Comparison of ENCODE assay signal across 14 mouse cellular contexts in genomic region chr13:75930660-75931059, GRCm38 (mm10). TPM values are rescaled to one million over a fixed set of nuclear protein-coding genes. Genes with fewer than 3 reads are reported as not detected.
DNase-seq lines count a peak whose midpoint lies in the region; ATAC-seq and TF ChIP-seq lines count a peak whose summit lies in the region.
"Had no signal": no experiment of that assay in that cellular context is flagged by ENCODE, and none has a peak within 500 bp of the region (broad histone marks: within the 10 kb centered on the region; RNA-seq: fewer than 3 reads in every experiment).

No protein-coding gene starts in this region.

- H3K4me2 ChIP-seq in heart, embryonic 11.5 days: no peak overlapping the region
- H3K4me2 ChIP-seq in kidney, embryonic 15.5 days: no peak overlapping the region
- no peak overlapping the region for H3K4me2 ChIP-seq in neural tube, embryonic 13.5 days
- no peak overlapping the region for H3K4me2 ChIP-seq in neural tube, embryonic 14.5 days (ENCODE audit: low read depth, low read length)
- H3K4me2 ChIP-seq: limb, embryonic 12.5 days had no signal

- H3K27me3 ChIP-seq in heart, embryonic 11.5 days (ENCODE audit: control insufficient read depth, insufficient read depth, low read length): no peaks in the 10 kb centered on the region
- no peaks in the 10 kb centered on the region for H3K27me3 ChIP-seq in kidney, embryonic 15.5 days
- no peaks in the 10 kb centered on the region for H3K27me3 ChIP-seq in neural tube, embryonic 13.5 days
- no peaks in the 10 kb centered on the region for H3K27me3 ChIP-seq in neural tube, embryonic 14.5 days (ENCODE audit: control insufficient read depth, insufficient read depth, low read length)
- H3K27me3 ChIP-seq: limb, embryonic 12.5 days had no signal

- H3K27ac ChIP-seq in heart, embryonic 11.5 days (ENCODE audit: low read depth, low read length): no peak overlapping the region
- peak overlapping the region; percentile 76 for H3K27ac ChIP-seq in kidney, embryonic 15.5 days
- H3K27ac ChIP-seq in neural tube, embryonic 13.5 days (replicated peaks): no peak overlapping the region
- H3K27ac ChIP-seq in neural tube, embryonic 14.5 days (ENCODE audit: low read depth, low read length): no peak overlapping the region
- H3K27ac ChIP-seq in gastrocnemius, adult 2 months: no peak overlapping the region
- H3K27ac ChIP-seq: limb, embryonic 12.5 days; macrophage had no signal

- 60% methylated on average over 2 of the region's 2 CpGs for WGBS in heart, embryonic 11.5 days (ENCODE audit: insufficient replicate concordance)
- 58% methylated on average over 2 of the region's 2 CpGs for WGBS in kidney, embryonic 15.5 days
- 77% methylated on average over 2 of the region's 2 CpGs for WGBS in neural tube, embryonic 13.5 days
- 78% methylated on average over 2 of the region's 2 CpGs for WGBS in neural tube, embryonic 14.5 days

- no peak overlapping the region for H3K4me3 ChIP-seq in heart, embryonic 11.5 days (ENCODE audit: low read depth, low read length)
- H3K4me3 ChIP-seq in kidney, embryonic 15.5 days (replicated peaks): no peak overlapping the region
- H3K4me3 ChIP-seq in neural tube, embryonic 13.5 days: no peak overlapping the region
- H3K4me3 ChIP-seq in neural tube, embryonic 14.5 days (ENCODE audit: low read depth, low read length): no peak overlapping the region
- H3K4me3 ChIP-seq in gastrocnemius, adult 2 months: no peak overlapping the region
- H3K4me3 ChIP-seq: limb, embryonic 12.5 days had no signal

- H3K9ac ChIP-seq in heart, embryonic 11.5 days (ENCODE audit: low read depth, low read length): no peak overlapping the region
- H3K9ac ChIP-seq in kidney, embryonic 15.5 days: no peak overlapping the region
- H3K9ac ChIP-seq in neural tube, embryonic 13.5 days: no peak overlapping the region
- no peak overlapping the region for H3K9ac ChIP-seq in neural tube, embryonic 14.5 days (replicated peaks; ENCODE audit: low read depth, low read length)
- H3K9ac ChIP-seq: limb, embryonic 12.5 days had no signal

- TF ChIP-seq CTCF in gastrocnemius, adult 2 months (IDR thresholded peaks at IDR 0.05): no peak

- ATAC-seq in heart, embryonic 11.5 days (replicated peaks; ENCODE audit: insufficient number of reproducible peaks, low FRiP score, low TSS enrichment): peak; percentile 10; the same call in 1 of the 2 replicates
- 0 out of 2 replicates have a peak, but pooled peaks have one; percentile 13 for ATAC-seq in kidney, embryonic 15.5 days (replicated peaks; ENCODE audit: low FRiP score)
- ATAC-seq in neural tube, embryonic 13.5 days (ENCODE audit: low read depth): peak; percentile 40; the same call in 1 of the 2 replicates
- ATAC-seq in neural tube, embryonic 14.5 days (ENCODE audit: low read depth): peak; percentile 13; the same call in 1 of the 2 replicates

- no peaks in the 10 kb centered on the region for H3K9me3 ChIP-seq in heart, embryonic 11.5 days (replicated peaks; ENCODE audit: control insufficient read depth, low read length)
- no peaks in the 10 kb centered on the region for H3K9me3 ChIP-seq in kidney, embryonic 15.5 days (replicated peaks)
- no peaks in the 10 kb centered on the region for H3K9me3 ChIP-seq in neural tube, embryonic 13.5 days
- no peaks in the 10 kb centered on the region for H3K9me3 ChIP-seq in neural tube, embryonic 14.5 days (ENCODE audit: control insufficient read depth, low read length)
- H3K9me3 ChIP-seq: limb, embryonic 12.5 days had no signal

- H3K36me3 ChIP-seq in heart, embryonic 11.5 days (ENCODE audit: control insufficient read depth, insufficient read depth, low read length): peaks cover 3% of the 10 kb centered on the region; the same call in 1 of the 2 replicates
- H3K36me3 ChIP-seq in kidney, embryonic 15.5 days: peaks cover 34% of the 10 kb centered on the region
- H3K36me3 ChIP-seq in neural tube, embryonic 13.5 days: peaks cover 20% of the 10 kb centered on the region
- no peaks in the 10 kb centered on the region; the same call in 1 of the 2 replicates for H3K36me3 ChIP-seq in neural tube, embryonic 14.5 days (ENCODE audit: control insufficient read depth, insufficient read depth, low read length)

- H3K4me1 ChIP-seq in heart, embryonic 11.5 days (ENCODE audit: control insufficient read depth, insufficient read depth, low read length): no peaks in the 10 kb centered on the region
- H3K4me1 ChIP-seq in kidney, embryonic 15.5 days: peaks cover 18% of the 10 kb centered on the region
- peaks cover 11% of the 10 kb centered on the region for H3K4me1 ChIP-seq in neural tube, embryonic 13.5 days (replicated peaks)
- no peaks in the 10 kb centered on the region for H3K4me1 ChIP-seq in neural tube, embryonic 14.5 days (ENCODE audit: control insufficient read depth, insufficient read depth, low read length)

- intact Hi-C loops in gastrocnemius, adult 2 months (cut with DNase I): no loop called here

- DNase-seq in heart, adult 18-20 months: no peak
- no peak for DNase-seq in kidney, adult 9 months
- no peak for DNase-seq in neural tube, embryonic 10.5 days (ENCODE audit: extremely low spot score, low spot score)
- no peak for DNase-seq in gastrocnemius, adult 2 months

RNA-seq across cellular contexts. Expression of gene Rhobtb3, which starts 13.1 kb away (rescaled TPM):
- polyA plus RNA-seq in heart, embryonic 11.5 days (2014; fragmentation: Nextera tagmentation; extraction: Ambion mirVana): 27.4 and 29.3 TPM in 2 replicates
- 10 to 100 TPM; 11.0 to 11.3 TPM for total RNA-seq in heart, adult 18-20 months (2021)
- polyA plus RNA-seq in kidney, embryonic 15.5 days (2015; fragmentation: Nextera tagmentation; extraction: Ambion mirVana): 37.5 and 40.9 TPM in 2 replicates
- polyA plus RNA-seq in neural tube, embryonic 13.5 days (2015; fragmentation: Nextera tagmentation; extraction: Ambion mirVana): 27.2 and 29.1 TPM in 2 replicates
- polyA plus RNA-seq in neural tube, embryonic 14.5 days (2014; fragmentation: Nextera tagmentation; extraction: Ambion mirVana): 29.3 and 32.2 TPM in 2 replicates
- total RNA-seq in gastrocnemius, adult 2 months (2021): 10 to 100 TPM; 16.7 to 16.9 TPM

RNA-seq across cellular contexts. Expression of gene Spata9, which starts 36.3 kb away (rescaled TPM):
- 0.20 and 0.28 TPM in 2 replicates for polyA plus RNA-seq in heart, embryonic 11.5 days (2014; fragmentation: Nextera tagmentation; extraction: Ambion mirVana)
- not detected for total RNA-seq in heart, adult 18-20 months (2021)
- polyA plus RNA-seq in kidney, embryonic 15.5 days (2015; fragmentation: Nextera tagmentation; extraction: Ambion mirVana): 0.84 and 0.87 TPM in 2 replicates
- polyA plus RNA-seq in neural tube, embryonic 13.5 days (2015; fragmentation: Nextera tagmentation; extraction: Ambion mirVana): 1.7 and 2.1 TPM in 2 replicates
- polyA plus RNA-seq in neural tube, embryonic 14.5 days (2014; fragmentation: Nextera tagmentation; extraction: Ambion mirVana): 2.9 and 3.4 TPM in 2 replicates
- total RNA-seq in gastrocnemius, adult 2 months (2021): not detected
- total RNA-seq: adrenal gland, postnatal 14 days; ES-E14; gastrocnemius, adult 8-10 months; heart, postnatal 14 days had no signal
- polyA plus RNA-seq: macrophage had no signal
